Mouse (Mus musculus) kidney, adult 10 weeks (tissue): ENCODE measurements around the gene Wnt11. TPM values are rescaled to one million over a fixed set of nuclear protein-coding genes. Genes with fewer than 3 reads are reported as not detected.

Experiments used
- polyA plus RNA-seq: library from polyadenylated mRNA; stranded (reverse); fragments of 350-450 nt; fragmentation: Illumina TruSeq; extraction: RNeasy Lipid Tissue Mini Kit (QIAGEN cat#74804); gene quantifications from one replicate; pipeline ENCODE4 v1.2.3, GENCODE M21; 2014; ENCODE audit warnings: low read depth, low replicate concordance

Wnt11 gene
- polyA plus RNA-seq = 0.24 TPM

GRCm38 (mm10) chr7:98834711-98835321, at the start of gene Wnt11:
Gene Wnt11, plus strand, starts transcription at chr7:98835112.

Other genes starting within 250 kb of the Wnt11 start
- 36.3 TPM for gene Emsy, start 178.3 kb upstream of the Wnt11 start, polyA plus RNA-seq
- gene Thap12, start 132.0 kb upstream of the Wnt11 start, polyA plus RNA-seq = 125 TPM